In the genomic region with DNA sequence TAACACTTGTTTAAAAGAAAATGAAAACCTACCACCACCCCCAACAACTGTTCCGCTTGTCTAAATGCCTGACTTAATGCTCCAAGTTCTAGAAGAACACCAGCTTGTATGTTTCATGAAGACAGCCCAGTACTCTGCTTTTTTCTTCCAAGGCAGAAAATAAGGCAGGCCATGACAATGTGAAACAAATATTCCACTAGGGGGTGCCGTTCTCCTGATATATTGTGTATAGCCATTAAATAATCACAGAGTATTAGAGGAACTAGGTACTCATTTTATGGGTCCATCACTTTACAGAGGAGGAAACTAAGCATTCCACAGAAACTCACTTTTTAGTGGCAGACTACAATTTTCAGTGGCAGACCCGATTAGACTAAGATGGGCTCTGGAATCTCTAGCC, we compare ENCODE assay signal across 8 mouse cellular contexts. TPM values are rescaled to one million over a fixed set of nuclear protein-coding genes. Genes with fewer than 3 reads are reported as not detected.
A peak's percentile ranks its signal among the peaks of the same experiment; 100 is the strongest.
DNase-seq lines count a peak whose midpoint lies in the region; ATAC-seq lines count a peak whose summit lies in the region.
"Had no signal": no experiment of that assay in that cellular context is flagged by ENCODE, and none has a peak within 500 bp of the region (broad histone marks: within the 10 kb centered on the region; RNA-seq: fewer than 3 reads in every experiment).

No protein-coding gene starts in this region.

- H3K4me3 ChIP-seq in midbrain, embryonic 11.5 days (ENCODE audit: low read depth, low read length): no peak overlapping the region
- H3K4me3 ChIP-seq in midbrain, embryonic 13.5 days (replicated peaks): no peak overlapping the region
- H3K4me3 ChIP-seq in liver, embryonic 13.5 days (replicated peaks): no peak overlapping the region
- H3K4me3 ChIP-seq: midbrain, embryonic 12.5 days had no signal

- 76% methylated on average over 3 of the region's 3 CpGs for WGBS in midbrain, embryonic 11.5 days
- 57% methylated on average over 3 of the region's 3 CpGs for WGBS in midbrain, embryonic 13.5 days
- WGBS in liver, embryonic 13.5 days (ENCODE audit: insufficient replicate concordance): 47% methylated on average over 3 of the region's 3 CpGs

- peak; percentile 91 for DNase-seq in midbrain, embryonic 11.5 days (ENCODE audit: low spot score, missing footprints)
- peak; percentile 86 for DNase-seq in NIH3T3 (ENCODE audit: low read depth)
- DNase-seq in embryo, embryonic 10.5 days (ENCODE audit: low spot score): peak; percentile 89
- DNase-seq in liver, embryonic 13.5 days: peak; percentile 27
- peak; percentile 59 for DNase-seq in retina, postnatal 7 days (ENCODE audit: low read depth, low spot score)

- H3K27ac ChIP-seq in midbrain, embryonic 11.5 days (ENCODE audit: low read depth, low read length): no peak overlapping the region
- H3K27ac ChIP-seq in midbrain, embryonic 13.5 days: no peak overlapping the region
- no peak overlapping the region for H3K27ac ChIP-seq in liver, embryonic 13.5 days
- H3K27ac ChIP-seq: midbrain, embryonic 12.5 days had no signal

- H3K27me3 ChIP-seq in midbrain, embryonic 11.5 days (ENCODE audit: control insufficient read depth, insufficient read depth, low read length): no peaks in the 10 kb centered on the region
- no peaks in the 10 kb centered on the region for H3K27me3 ChIP-seq in midbrain, embryonic 13.5 days
- no peaks in the 10 kb centered on the region for H3K27me3 ChIP-seq in liver, embryonic 13.5 days
- H3K27me3 ChIP-seq: midbrain, embryonic 12.5 days had no signal

- no peak overlapping the region for H3K9ac ChIP-seq in midbrain, embryonic 11.5 days (ENCODE audit: low read length)
- no peak overlapping the region for H3K9ac ChIP-seq in midbrain, embryonic 13.5 days (replicated peaks)
- no peak overlapping the region for H3K9ac ChIP-seq in liver, embryonic 13.5 days
- H3K9ac ChIP-seq: midbrain, embryonic 12.5 days had no signal

- no peak overlapping the region for H3K4me2 ChIP-seq in midbrain, embryonic 11.5 days
- no peak overlapping the region for H3K4me2 ChIP-seq in midbrain, embryonic 13.5 days (replicated peaks)
- H3K4me2 ChIP-seq in liver, embryonic 13.5 days: no peak overlapping the region
- H3K4me2 ChIP-seq: midbrain, embryonic 12.5 days had no signal

- H3K9me3 ChIP-seq in midbrain, embryonic 11.5 days (ENCODE audit: control insufficient read depth, low read length): no peaks in the 10 kb centered on the region
- H3K9me3 ChIP-seq in midbrain, embryonic 13.5 days: no peaks in the 10 kb centered on the region
- no peaks in the 10 kb centered on the region for H3K9me3 ChIP-seq in liver, embryonic 13.5 days (replicated peaks)
- H3K9me3 ChIP-seq: midbrain, embryonic 12.5 days had no signal

- ATAC-seq in midbrain, embryonic 11.5 days (ENCODE audit: low FRiP score): 0 out of 2 replicates have a peak, but pooled peaks have one; percentile 30
- ATAC-seq in midbrain, embryonic 13.5 days: no peak
- peak; percentile 84 for ATAC-seq in inflammation-experienced regulatory T-cells, adult 6 months
- ATAC-seq in liver, embryonic 13.5 days (ENCODE audit: low read depth): no peak

- peaks cover 3% of the 10 kb centered on the region; the same call in 1 of the 2 replicates for H3K36me3 ChIP-seq in midbrain, embryonic 11.5 days (ENCODE audit: control insufficient read depth, insufficient read depth, low read length)
- H3K36me3 ChIP-seq in midbrain, embryonic 13.5 days: peaks cover 49% of the 10 kb centered on the region
- peaks cover 61% of the 10 kb centered on the region for H3K36me3 ChIP-seq in liver, embryonic 13.5 days

- no peaks in the 10 kb centered on the region for H3K4me1 ChIP-seq in midbrain, embryonic 11.5 days (ENCODE audit: control insufficient read depth, insufficient read depth, low read length)
- 0 out of 2 replicates have a peak, but pooled peaks cover 1% of the 10 kb centered on the region for H3K4me1 ChIP-seq in midbrain, embryonic 13.5 days (replicated peaks)
- peaks cover 16% of the 10 kb centered on the region for H3K4me1 ChIP-seq in liver, embryonic 13.5 days (replicated peaks)

RNA-seq across cellular contexts. Expression of gene Nek9, which starts 7.2 kb away (rescaled TPM):
- polyA plus RNA-seq in midbrain, embryonic 11.5 days (2014; fragmentation: Nextera tagmentation; extraction: Ambion mirVana): 10.4 and 10.6 TPM in 2 replicates
- 12.6 and 13.5 TPM in 2 replicates for polyA plus RNA-seq in midbrain, embryonic 13.5 days (2015; fragmentation: Nextera tagmentation; extraction: Ambion mirVana)
- polyA plus RNA-seq in inflammation-experienced regulatory T-cells, adult 6 months (2017; shearing (Covaris generic)): 10 to 100 TPM in 2 of 3 experiments, 1 to 10 TPM in 1; 9.7 to 13.6 (median 10.8) TPM
- polyA plus RNA-seq in liver, embryonic 13.5 days (2015; fragmentation: Nextera tagmentation; extraction: Ambion mirVana): 5.0 and 6.1 TPM in 2 replicates

RNA-seq across cellular contexts. Expression of gene Tmed10, which starts 28.3 kb away (rescaled TPM):
- polyA plus RNA-seq in midbrain, embryonic 11.5 days (2014; fragmentation: Nextera tagmentation; extraction: Ambion mirVana): 266 and 279 TPM in 2 replicates
- polyA plus RNA-seq in midbrain, embryonic 13.5 days (2015; fragmentation: Nextera tagmentation; extraction: Ambion mirVana): 181 and 189 TPM in 2 replicates
- polyA plus RNA-seq in inflammation-experienced regulatory T-cells, adult 6 months (2017; shearing (Covaris generic)): 100 to 1,000 TPM; 186 to 239 (median 213) TPM
- 175 and 191 TPM in 2 replicates for polyA plus RNA-seq in liver, embryonic 13.5 days (2015; fragmentation: Nextera tagmentation; extraction: Ambion mirVana)

RNA-seq across cellular contexts. Expression of gene Zc2hc1c, which starts 58.0 kb away (rescaled TPM):
- 1.0 TPM in 2 replicates for polyA plus RNA-seq in midbrain, embryonic 11.5 days (2014; fragmentation: Nextera tagmentation; extraction: Ambion mirVana)
- polyA plus RNA-seq in midbrain, embryonic 13.5 days (2015; fragmentation: Nextera tagmentation; extraction: Ambion mirVana): 1.3 TPM in 2 replicates
- polyA plus RNA-seq in inflammation-experienced regulatory T-cells, adult 6 months (2017; shearing (Covaris generic)): under 1 TPM; 0.21 to 0.54 (median 0.24) TPM
- polyA plus RNA-seq in liver, embryonic 13.5 days (2015; fragmentation: Nextera tagmentation; extraction: Ambion mirVana): 0.12 and 0.14 TPM in 2 replicates

RNA-seq across cellular contexts. Expression of gene Acyp1, which starts 58.1 kb away (rescaled TPM):
- 68.0 and 69.5 TPM in 2 replicates for polyA plus RNA-seq in midbrain, embryonic 11.5 days (2014; fragmentation: Nextera tagmentation; extraction: Ambion mirVana)
- 68.1 and 71.4 TPM in 2 replicates for polyA plus RNA-seq in midbrain, embryonic 13.5 days (2015; fragmentation: Nextera tagmentation; extraction: Ambion mirVana)
- polyA plus RNA-seq in inflammation-experienced regulatory T-cells, adult 6 months (2017; shearing (Covaris generic)): 10 to 100 TPM; 43.3 to 63.7 (median 54.8) TPM
- 66.3 and 71.4 TPM in 2 replicates for polyA plus RNA-seq in liver, embryonic 13.5 days (2015; fragmentation: Nextera tagmentation; extraction: Ambion mirVana)

Comparison
In these comparisons a context has a peak if more than half of its experiments do, and no peak if none do; other contexts are left out.
1. ATAC-seq: peak in midbrain, embryonic 11.5 days (single experiment) and inflammation-experienced regulatory T-cells, adult 6 months (single experiment); none in midbrain, embryonic 13.5 days (single experiment) and liver, embryonic 13.5 days (single experiment).
2. DNase-seq: peak in every context shown above with its lines; median percentile 91 in midbrain, embryonic 11.5 days; 89 in embryo, embryonic 10.5 days; 86 in NIH3T3; 59 in retina, postnatal 7 days; 27 in liver, embryonic 13.5 days.